Mouse (Mus musculus): ENCODE results near the gene Arhgap9. TPM values are rescaled to one million over a fixed set of nuclear protein-coding genes. Genes with fewer than 3 reads are reported as not detected.

Arhgap9 gene
- polyA plus RNA-seq, 1 experiment from 2014 or later = 1.4 TPM

DNA sequence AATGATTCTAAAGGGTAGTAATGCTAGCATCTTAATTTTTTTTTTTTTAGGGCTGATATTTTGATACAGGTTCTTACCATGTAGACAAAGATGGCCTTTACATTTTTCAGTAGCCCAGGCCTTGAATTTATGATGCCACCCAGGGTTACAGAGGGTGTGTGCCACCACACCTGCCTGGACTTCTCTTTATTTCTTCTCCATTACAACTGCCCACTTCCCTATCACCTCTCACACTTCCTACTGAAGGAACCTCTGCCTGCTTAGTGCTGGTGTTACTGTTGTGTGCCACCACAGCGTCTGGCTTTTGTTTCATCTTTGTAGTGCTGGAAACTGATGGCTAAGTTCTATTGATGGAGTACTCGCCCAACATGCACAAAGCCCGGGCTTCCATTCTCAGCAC is 39.0 kb downstream of the Arhgap9 start:
- H3K9me3 ChIP-seq (ENCODE audit: control insufficient read depth, low read length) = no peaks in the 10 kb centered on the region
- H3K4me1 ChIP-seq (ENCODE audit: control insufficient read depth, insufficient read depth, low read length) = no peaks in the 10 kb centered on the region
- H3K27me3 ChIP-seq (ENCODE audit: control insufficient read depth, insufficient read depth, low read length) = no peaks in the 10 kb centered on the region
- H3K4me2 ChIP-seq = no peak overlapping the region
- 85% methylated on average over 3 of the region's 3 CpGs for WGBS
- H3K9ac ChIP-seq (ENCODE audit: low read length) = no peak overlapping the region
- ATAC-seq (ENCODE audit: low FRiP score) (no peak), DNase-seq (ENCODE audit: low spot score, missing footprints) (peak; percentile 67)
- H3K4me3 ChIP-seq (ENCODE audit: low read depth, low read length) = no peak overlapping the region
- H3K36me3 ChIP-seq (ENCODE audit: control insufficient read depth, insufficient read depth, low read length) = no peaks in the 10 kb centered on the region
- H3K27ac ChIP-seq (ENCODE audit: low read depth, low read length) = no peak overlapping the region

GRCm38 (mm10) chr10:127367116-127367515 is 45.4 kb downstream of the Arhgap9 start:
- ATAC-seq (ENCODE audit: low FRiP score) (no peak), DNase-seq (ENCODE audit: low spot score, missing footprints) (peak; percentile 71)
- H3K36me3 ChIP-seq (ENCODE audit: control insufficient read depth, insufficient read depth, low read length) = no peaks in the 10 kb centered on the region
- no peaks in the 10 kb centered on the region for H3K4me1 ChIP-seq (ENCODE audit: control insufficient read depth, insufficient read depth, low read length)
- no peaks in the 10 kb centered on the region for H3K27me3 ChIP-seq (ENCODE audit: control insufficient read depth, insufficient read depth, low read length)
- 79% methylated on average over 5 of the region's 5 CpGs for WGBS
- no peak overlapping the region for H3K4me2 ChIP-seq
- no peak overlapping the region for H3K9ac ChIP-seq (ENCODE audit: low read length)
- no peak overlapping the region for H3K4me3 ChIP-seq (ENCODE audit: low read depth, low read length)
- H3K27ac ChIP-seq (ENCODE audit: low read depth, low read length) = no peak overlapping the region
- no peaks in the 10 kb centered on the region for H3K9me3 ChIP-seq (ENCODE audit: control insufficient read depth, low read length)

- Histone ChIP-seq H3K27ac (ENCODE audit: low read depth, low read length) (no peak overlapping the region), H3K4me1 (ENCODE audit: control insufficient read depth, insufficient read depth, low read length) (no peaks in the 10 kb centered on the region), H3K4me2 (no peak overlapping the region), H3K9ac (ENCODE audit: low read length) (no peak overlapping the region), H3K4me3 (ENCODE audit: low read depth, low read length) (no peak overlapping the region), H3K27me3 (ENCODE audit: control insufficient read depth, insufficient read depth, low read length) (no peaks in the 10 kb centered on the region), H3K36me3 (ENCODE audit: control insufficient read depth, insufficient read depth, low read length) (no peaks in the 10 kb centered on the region), H3K9me3 (ENCODE audit: control insufficient read depth, low read length) (no peaks in the 10 kb centered on the region)
- DNase-seq (ENCODE audit: low spot score, missing footprints) (no peak), ATAC-seq (ENCODE audit: low FRiP score) (no peak)
- WGBS = 86% methylated on average over 2 of the region's 2 CpGs
These were observed 46.5 kb downstream of the Arhgap9 start for GRCm38 (mm10) chr10:127368273-127368672.

DNA sequence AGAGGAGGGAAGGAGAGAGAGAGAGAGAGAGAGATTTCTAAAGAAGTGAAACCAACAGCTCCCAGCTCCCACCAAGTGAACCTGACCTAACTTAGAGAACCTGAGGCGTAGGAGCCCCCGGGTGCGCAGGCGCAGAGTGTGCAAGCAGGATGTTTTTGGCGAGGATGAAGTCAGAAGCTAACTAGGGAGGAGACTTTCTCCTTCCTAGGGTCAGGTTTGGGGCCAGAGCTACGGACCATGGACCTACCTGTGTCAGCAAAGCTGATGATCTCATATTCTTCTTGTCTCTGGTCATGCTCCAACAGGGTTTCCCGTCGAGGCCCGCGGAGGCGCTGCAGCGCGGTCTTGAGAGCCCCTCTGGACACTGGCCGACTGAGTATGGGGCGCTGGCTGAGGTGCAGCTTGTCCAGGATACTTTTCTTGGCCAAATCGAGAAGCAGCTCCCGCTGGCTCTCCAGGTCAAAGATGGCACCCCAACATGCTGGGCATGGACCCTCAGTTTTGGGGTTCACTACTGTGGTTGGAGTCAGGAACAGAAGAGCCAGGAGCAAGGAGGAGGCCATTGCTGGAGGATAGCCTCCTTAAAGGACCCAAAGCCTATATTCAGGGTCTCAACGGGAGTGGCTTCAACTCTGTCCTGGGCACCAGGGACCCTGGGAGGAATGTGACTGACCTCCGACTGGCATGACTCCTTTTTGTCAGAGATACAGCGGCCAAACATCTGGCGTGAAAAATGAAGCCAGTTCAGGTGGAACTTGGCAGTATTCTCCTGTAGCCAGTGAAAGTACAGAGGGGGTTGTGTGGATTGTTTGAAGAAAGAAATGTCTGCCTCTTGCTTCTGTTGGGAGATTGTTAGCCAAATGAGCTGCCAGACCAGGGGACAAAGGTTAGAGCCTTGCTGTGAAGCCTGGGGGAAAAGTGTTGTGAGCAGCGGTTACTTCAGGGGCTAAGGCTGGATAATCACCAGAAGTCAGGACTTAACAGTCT is 48.4 kb downstream of the Arhgap9 start, which contains the start of gene Inhbc:
Gene Inhbc, minus strand, starts transcription at position 598 of the 987 bp plus-strand sequence.
- H3K9ac ChIP-seq (ENCODE audit: low read length) = no peak within 1 kb of the TSS
- DNase-seq (ENCODE audit: low spot score, missing footprints) = peak; percentile 65
- no peak for ATAC-seq (ENCODE audit: low FRiP score)
- H3K27me3 ChIP-seq (ENCODE audit: control insufficient read depth, insufficient read depth, low read length) = no peaks in the 10 kb centered on the region
- 74% methylated on average over 22 of the region's 22 CpGs for WGBS
- no peak within 1 kb of the TSS for H3K4me3 ChIP-seq (ENCODE audit: low read depth, low read length)
- no peaks in the 10 kb centered on the region for H3K4me1 ChIP-seq (ENCODE audit: control insufficient read depth, insufficient read depth, low read length)
- H3K9me3 ChIP-seq (ENCODE audit: control insufficient read depth, low read length) = no peaks in the 10 kb centered on the region
- no peak within 1 kb of the TSS for H3K27ac ChIP-seq (ENCODE audit: low read depth, low read length)
- H3K4me2 ChIP-seq = no peak within 1 kb of the TSS
- H3K36me3 ChIP-seq (ENCODE audit: control insufficient read depth, insufficient read depth, low read length) = no peaks in the 10 kb centered on the region

DNA sequence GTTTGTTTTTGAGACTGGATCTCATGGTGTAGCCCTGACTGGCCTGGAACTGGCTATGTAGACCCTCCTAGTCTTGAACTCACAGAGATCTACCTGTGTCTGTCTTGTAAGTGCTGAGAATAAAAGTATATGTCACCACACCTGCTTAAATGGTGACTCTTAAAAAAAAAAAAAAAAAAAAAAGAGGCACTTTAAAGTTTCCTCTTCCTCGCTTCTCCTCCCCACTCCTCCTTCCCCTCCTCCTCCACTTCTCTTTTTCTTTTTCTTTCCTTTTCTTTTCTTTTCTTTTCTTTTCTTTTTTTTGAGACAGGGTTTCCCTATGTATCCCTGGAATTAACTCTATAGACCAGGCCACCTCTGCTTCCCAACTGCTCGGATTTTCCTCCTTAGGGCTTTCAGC is 49.3 kb downstream of the Arhgap9 start:
- WGBS = 63% methylated on average over 2 of the region's 2 CpGs
- DNase-seq (ENCODE audit: low spot score, missing footprints) = no peak
- Histone ChIP-seq H3K27ac (ENCODE audit: low read depth, low read length) (no peak overlapping the region), H3K9ac (ENCODE audit: low read length) (no peak overlapping the region), H3K36me3 (ENCODE audit: control insufficient read depth, insufficient read depth, low read length) (no peaks in the 10 kb centered on the region), H3K4me3 (ENCODE audit: low read depth, low read length) (no peak overlapping the region), H3K9me3 (ENCODE audit: control insufficient read depth, low read length) (no peaks in the 10 kb centered on the region), H3K27me3 (ENCODE audit: control insufficient read depth, insufficient read depth, low read length) (no peaks in the 10 kb centered on the region), H3K4me2 (no peak overlapping the region), H3K4me1 (ENCODE audit: control insufficient read depth, insufficient read depth, low read length) (no peaks in the 10 kb centered on the region)
- ATAC-seq (ENCODE audit: low FRiP score) = no peak

- Histone ChIP-seq H3K27me3 (ENCODE audit: control insufficient read depth, insufficient read depth, low read length) (no peaks in the 10 kb centered on the region), H3K4me2 (no peak overlapping the region), H3K4me3 (ENCODE audit: low read depth, low read length) (no peak overlapping the region), H3K4me1 (ENCODE audit: control insufficient read depth, insufficient read depth, low read length) (peaks cover 8% of the 10 kb centered on the region), H3K36me3 (ENCODE audit: control insufficient read depth, insufficient read depth, low read length) (no peaks in the 10 kb centered on the region), H3K9ac (ENCODE audit: low read length) (no peak overlapping the region), H3K27ac (ENCODE audit: low read depth, low read length) (no peak overlapping the region), H3K9me3 (ENCODE audit: control insufficient read depth, low read length) (no peaks in the 10 kb centered on the region)
- ATAC-seq (ENCODE audit: low FRiP score) = no peak
- WGBS = 71% methylated on average over 3 of the region's 3 CpGs
- DNase-seq (ENCODE audit: low spot score, missing footprints) = peak; percentile 45
These were observed 55.9 kb downstream of the Arhgap9 start for GRCm38 (mm10) chr10:127377700-127378099.

Other genes with a start within 250 kb of the Arhgap9 start
- gene Agap2, start 246.7 kb upstream of the Arhgap9 start, polyA plus RNA-seq (2014; fragmentation: Nextera tagmentation; extraction: Ambion mirVana) = 0.66 and 0.89 TPM in 2 replicates
- gene Os9, start 200.8 kb upstream of the Arhgap9 start, polyA plus RNA-seq (2014; fragmentation: Nextera tagmentation; extraction: Ambion mirVana) = 43.1 and 49.7 TPM in 2 replicates
- 8.1 and 9.4 TPM in 2 replicates for gene B4galnt1, start 156.7 kb upstream of the Arhgap9 start, polyA plus RNA-seq (2014; fragmentation: Nextera tagmentation; extraction: Ambion mirVana)
- gene Slc26a10, start 141.3 kb upstream of the Arhgap9 start, polyA plus RNA-seq (2014; fragmentation: Nextera tagmentation; extraction: Ambion mirVana) = 0.51 and 0.58 TPM in 2 replicates
- gene Arhgef25, start 131.9 kb upstream of the Arhgap9 start, polyA plus RNA-seq (2014; fragmentation: Nextera tagmentation; extraction: Ambion mirVana) = 25.8 and 28.2 TPM in 2 replicates
- 130 and 138 TPM in 2 replicates for gene Dtx3, start 126.2 kb upstream of the Arhgap9 start, polyA plus RNA-seq (2014; fragmentation: Nextera tagmentation; extraction: Ambion mirVana)
- 10.3 and 11.4 TPM in 2 replicates for gene Pip4k2c, start 110.4 kb upstream of the Arhgap9 start, polyA plus RNA-seq (2014; fragmentation: Nextera tagmentation; extraction: Ambion mirVana)
- 26.3 and 31.1 TPM in 2 replicates for gene Kif5a, start 58.6 kb upstream of the Arhgap9 start, polyA plus RNA-seq (2014; fragmentation: Nextera tagmentation; extraction: Ambion mirVana)
- gene Dctn2, start 55.6 kb upstream of the Arhgap9 start, polyA plus RNA-seq (2014; fragmentation: Nextera tagmentation; extraction: Ambion mirVana) = 196 and 206 TPM in 2 replicates
- gene Mbd6, start 32.9 kb upstream of the Arhgap9 start, polyA plus RNA-seq (2014; fragmentation: Nextera tagmentation; extraction: Ambion mirVana) = 12.3 and 16.3 TPM in 2 replicates
- 185 and 187 TPM in 2 replicates for gene Mars, start 10.2 kb upstream of the Arhgap9 start, polyA plus RNA-seq (2014; fragmentation: Nextera tagmentation; extraction: Ambion mirVana)
- gene Gli1, start 20.0 kb downstream of the Arhgap9 start, polyA plus RNA-seq (2014; fragmentation: Nextera tagmentation; extraction: Ambion mirVana) = 3.1 and 4.1 TPM in 2 replicates
- not detected in 2 replicates for gene Inhbe, start 32.4 kb downstream of the Arhgap9 start, polyA plus RNA-seq (2014; fragmentation: Nextera tagmentation; extraction: Ambion mirVana)
- gene Inhbc, start 48.5 kb downstream of the Arhgap9 start, polyA plus RNA-seq (2014; fragmentation: Nextera tagmentation; extraction: Ambion mirVana) = not detected in 2 replicates
- gene R3hdm2, start 58.4 kb downstream of the Arhgap9 start, polyA plus RNA-seq (2014; fragmentation: Nextera tagmentation; extraction: Ambion mirVana) = 27.0 and 27.7 TPM in 2 replicates
- 0.10 and 0.14 TPM in 2 replicates for gene Stac3, start 179.7 kb downstream of the Arhgap9 start, polyA plus RNA-seq (2014; fragmentation: Nextera tagmentation; extraction: Ambion mirVana)
- gene Ndufa4l2, start 193.0 kb downstream of the Arhgap9 start, polyA plus RNA-seq (2014; fragmentation: Nextera tagmentation; extraction: Ambion mirVana) = 3.6 and 5.7 TPM in 2 replicates
- gene Shmt2, start 200.5 kb downstream of the Arhgap9 start, polyA plus RNA-seq (2014; fragmentation: Nextera tagmentation; extraction: Ambion mirVana) = 68.8 and 74.8 TPM in 2 replicates
- gene Nxph4, start 212.6 kb downstream of the Arhgap9 start, polyA plus RNA-seq (2014; fragmentation: Nextera tagmentation; extraction: Ambion mirVana) = 19.5 and 23.6 TPM in 2 replicates